Mouse (Mus musculus) ES-E14 (cell line): ENCODE measurements around the gene Cped1.

Experiments
- ZC3H11A ChIP-seq: IDR thresholded peaks from 2 replicates; pipeline ENCODE4 v1.6.1; 2012; ENCODE audit warnings: low read depth, mild to moderate bottlenecking, inconsistent platforms, low read length, borderline replicate concordance
- ZNF384 ChIP-seq: IDR thresholded peaks from 2 replicates; pipeline ENCODE4 v1.6.1; 2012; ENCODE audit warnings: low read depth, low read length, inconsistent platforms

DNA sequence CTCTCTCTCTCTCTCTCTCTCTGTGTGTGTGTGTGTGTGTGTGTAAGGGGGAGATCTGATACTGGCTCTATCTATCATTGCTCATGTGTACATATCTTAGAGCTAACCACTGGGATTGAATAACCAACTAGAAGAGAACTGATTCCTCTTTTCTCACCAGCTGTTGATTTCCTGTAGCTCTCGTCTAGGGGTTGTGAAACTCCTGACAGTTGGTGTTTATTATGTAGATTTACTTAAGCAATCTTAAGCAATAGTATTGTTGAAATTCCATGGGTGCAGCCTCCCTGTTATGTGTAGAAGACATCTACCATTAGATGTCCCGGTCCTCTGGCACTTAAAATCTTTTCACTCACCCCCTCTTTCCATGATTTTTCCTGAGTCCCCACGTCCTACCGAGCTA is 26.8 kb upstream of the Cped1 start:
- TF ChIP-seq ZC3H11A (no peak), ZNF384 (no peak)
